25 mouse cellular contexts compared by ENCODE assay signal in genomic region chr12:53076595-53077400, GRCm38 (mm10).
DNase-seq lines count a peak whose midpoint lies in the region; ATAC-seq and TF ChIP-seq lines count a peak whose summit lies in the region.
"Had no signal": no experiment of that assay in that cellular context is flagged by ENCODE, and none has a peak within 500 bp of the region (broad histone marks: within the 10 kb centered on the region; RNA-seq: fewer than 3 reads in every experiment).

No protein-coding gene starts in this region.

- H3K27ac ChIP-seq in forebrain, embryonic 15.5 days (replicated peaks), result no peak overlapping the region
- H3K27ac ChIP-seq in forebrain, embryonic 11.5 days (ENCODE audit: low read depth, low read length), result no peak overlapping the region
- H3K27ac ChIP-seq in kidney, embryonic 16.5 days (ENCODE audit: low read length), result no peak overlapping the region
- H3K27ac ChIP-seq: gastrocnemius, adult 2 months; hindbrain, embryonic 12.5 days; hindbrain, embryonic 15.5 days had no signal

- H3K9ac ChIP-seq in forebrain, embryonic 15.5 days (replicated peaks), result no peak overlapping the region
- no peak overlapping the region for H3K9ac ChIP-seq in forebrain, embryonic 11.5 days (ENCODE audit: low read length)
- H3K9ac ChIP-seq in kidney, embryonic 16.5 days (replicated peaks; ENCODE audit: low read length), result no peak overlapping the region
- H3K9ac ChIP-seq: hindbrain, embryonic 12.5 days; hindbrain, embryonic 15.5 days had no signal

- H3K4me2 ChIP-seq in forebrain, embryonic 15.5 days (replicated peaks), result no peak overlapping the region
- H3K4me2 ChIP-seq in forebrain, embryonic 11.5 days (ENCODE audit: low read depth, low read length, severe bottlenecking), result no peak overlapping the region
- no peak overlapping the region for H3K4me2 ChIP-seq in kidney, embryonic 16.5 days (replicated peaks; ENCODE audit: low read depth, low read length)
- H3K4me2 ChIP-seq: heart, embryonic 11.5 days; hindbrain, embryonic 12.5 days; hindbrain, embryonic 15.5 days had no signal

- DNase-seq in cerebellum, postnatal 14 days, result peak; percentile 5 to 15
- no peak for DNase-seq in cerebellum, adult 9-10 months
- no peak for DNase-seq in forebrain, embryonic 11.5 days (ENCODE audit: low spot score)
- peak; percentile 69 for DNase-seq in brain, embryonic 14.5 days (ENCODE audit: low read depth)
- DNase-seq: adrenal gland, postnatal 10 days; adrenal gland, postnatal 36 days; B cell, adult 2 months; cerebellum, adult 11 months; cerebellum, adult 2 months; cerebellum, postnatal 36 days; embryo, embryonic 11 days; gastrocnemius, adult 2 months; gastrocnemius, postnatal 14 days; heart, adult 11 months; kidney, adult 2 months had no signal

- peak; percentile 60; the same call in 1 of the 2 replicates for ATAC-seq in forebrain, embryonic 15.5 days (replicated peaks)
- ATAC-seq in forebrain, embryonic 11.5 days (replicated peaks; ENCODE audit: low FRiP score), result no peak
- ATAC-seq in kidney, embryonic 16.5 days (ENCODE audit: low FRiP score, low TSS enrichment), result no peak
- ATAC-seq: intestine, postnatal 0 days; Patski had no signal

- TF ChIP-seq POLR2A in brain, embryonic 14.5 days (IDR thresholded peaks at IDR 0.05; ENCODE audit: borderline replicate concordance, extremely low read depth, insufficient read depth, insufficient read length, poor library complexity, severe bottlenecking), result no peak

- TF ChIP-seq CTCF in brain, embryonic 14.5 days (IDR thresholded peaks at IDR 0.05; ENCODE audit: borderline replicate concordance, extremely low read depth, insufficient read depth, insufficient read length), result no peak

- no peak overlapping the region for H3K4me3 ChIP-seq in forebrain, embryonic 15.5 days
- no peak overlapping the region for H3K4me3 ChIP-seq in forebrain, embryonic 11.5 days (ENCODE audit: low read depth, low read length)
- H3K4me3 ChIP-seq in kidney, embryonic 16.5 days (ENCODE audit: low read length), result no peak overlapping the region
- H3K4me3 ChIP-seq: erythroblast, embryonic 14.5 days; gastrocnemius, adult 2 months; hindbrain, embryonic 12.5 days; hindbrain, embryonic 15.5 days had no signal

- no peaks in the 10 kb centered on the region for H3K9me3 ChIP-seq in forebrain, embryonic 15.5 days
- H3K9me3 ChIP-seq in forebrain, embryonic 11.5 days (ENCODE audit: control insufficient read depth, low read length), result no peaks in the 10 kb centered on the region
- no peaks in the 10 kb centered on the region for H3K9me3 ChIP-seq in kidney, embryonic 16.5 days (ENCODE audit: low read length)
- H3K9me3 ChIP-seq: hindbrain, embryonic 12.5 days; hindbrain, embryonic 15.5 days had no signal

- 0 out of 2 replicates have a peak, but pooled peaks cover 3% of the 10 kb centered on the region for H3K4me1 ChIP-seq in forebrain, embryonic 15.5 days
- no peaks in the 10 kb centered on the region for H3K4me1 ChIP-seq in forebrain, embryonic 11.5 days (replicated peaks; ENCODE audit: control insufficient read depth, insufficient read depth, low read length)
- H3K4me1 ChIP-seq in kidney, embryonic 16.5 days (ENCODE audit: insufficient read depth, low read length), result no peaks in the 10 kb centered on the region
- H3K4me1 ChIP-seq: hindbrain, embryonic 15.5 days had no signal

- no peaks in the 10 kb centered on the region for H3K27me3 ChIP-seq in forebrain, embryonic 15.5 days
- no peaks in the 10 kb centered on the region for H3K27me3 ChIP-seq in forebrain, embryonic 11.5 days (ENCODE audit: control insufficient read depth, insufficient read depth, low read length)
- H3K27me3 ChIP-seq in kidney, embryonic 16.5 days (ENCODE audit: insufficient read depth, low read length), result no peaks in the 10 kb centered on the region
- H3K27me3 ChIP-seq: CH12.LX; hindbrain, embryonic 12.5 days; hindbrain, embryonic 15.5 days had no signal

- H3K36me3 ChIP-seq in forebrain, embryonic 15.5 days, result peaks cover 3% of the 10 kb centered on the region; the same call in 1 of the 2 replicates
- no peaks in the 10 kb centered on the region for H3K36me3 ChIP-seq in forebrain, embryonic 11.5 days (ENCODE audit: control insufficient read depth, insufficient read depth, low read length)
- no peaks in the 10 kb centered on the region for H3K36me3 ChIP-seq in kidney, embryonic 16.5 days (ENCODE audit: insufficient read depth, low read length)
- H3K36me3 ChIP-seq: G1E; hindbrain, embryonic 15.5 days had no signal

- whole genome bisulfite sequencing in forebrain, embryonic 15.5 days, result 44% methylated on average over 3 of the region's 3 CpGs
- WGBS in forebrain, embryonic 11.5 days, result 84% methylated on average over 3 of the region's 3 CpGs
- 87% methylated on average over 3 of the region's 3 CpGs for WGBS in kidney, embryonic 16.5 days

Comparison
In these comparisons a context has a peak if more than half of its experiments do, and no peak if none do; other contexts are left out.
1. DNase-seq: peak in cerebellum, postnatal 14 days (2 of 2) and brain, embryonic 14.5 days (single experiment); none in cerebellum, adult 9-10 months (single experiment) and forebrain, embryonic 11.5 days (single experiment).